Mouse (Mus musculus) kidney, adult 8-10 months (tissue): ENCODE measurements at regions not wholly inside any gene's neighbourhood (a gene's known extent, or its start where the extent isn't known, plus 50 kb on each side); places are given as distances from the start of the nearest gene placed in this dataset.

ENCODE experiments used
- DNase-seq, 2 experiments: peaks; one replicate each; pipeline ENCODE4 v3.0.0; 2022

GRCm38 (mm10) chr6:13305873-13306272 lies 81.1 kb upstream of the Vwde start:
- DNase-seq: no peak

DNA sequence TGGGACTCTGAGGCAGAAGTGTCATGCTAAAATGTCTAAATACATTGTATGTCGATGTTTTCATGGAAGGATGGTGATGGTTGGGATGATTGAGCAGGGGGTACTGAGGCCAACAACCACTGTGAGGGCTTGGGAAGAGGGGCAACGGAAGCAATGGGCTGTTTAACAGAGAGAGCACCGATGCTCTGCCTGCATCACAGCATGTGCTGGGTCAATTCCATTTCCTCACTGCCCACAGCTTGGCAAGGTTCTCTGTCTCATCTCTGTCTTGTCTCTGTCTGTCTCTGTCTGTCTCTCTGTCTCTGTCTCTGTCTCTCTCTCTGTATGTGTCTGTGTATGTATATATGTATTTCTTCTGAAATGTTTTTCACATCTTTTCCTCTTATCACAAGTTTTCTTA lies 73.4 kb upstream of the Vwde start:
- no peak for DNase-seq

DNA sequence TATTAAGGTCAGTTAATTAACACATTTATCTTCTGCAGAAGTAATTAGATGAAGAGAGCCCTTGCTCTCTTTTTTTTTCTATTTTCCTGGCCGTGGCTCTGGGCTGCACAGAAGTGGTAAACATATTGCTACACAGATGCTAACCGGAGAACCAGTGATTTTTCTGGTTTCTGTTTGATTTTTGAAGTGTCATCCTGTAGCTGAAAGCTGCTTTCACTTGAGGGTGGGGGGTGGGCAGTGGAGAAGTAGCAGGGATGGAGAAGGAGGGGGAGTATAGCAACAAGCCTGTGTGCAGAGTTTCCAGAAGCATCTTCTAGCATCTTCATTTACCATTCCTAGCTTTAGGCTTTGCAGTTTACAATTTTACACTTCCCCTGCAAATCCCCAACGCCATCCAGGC lies 72.3 kb upstream of the Vwde start:
- no peak for DNase-seq

DNA sequence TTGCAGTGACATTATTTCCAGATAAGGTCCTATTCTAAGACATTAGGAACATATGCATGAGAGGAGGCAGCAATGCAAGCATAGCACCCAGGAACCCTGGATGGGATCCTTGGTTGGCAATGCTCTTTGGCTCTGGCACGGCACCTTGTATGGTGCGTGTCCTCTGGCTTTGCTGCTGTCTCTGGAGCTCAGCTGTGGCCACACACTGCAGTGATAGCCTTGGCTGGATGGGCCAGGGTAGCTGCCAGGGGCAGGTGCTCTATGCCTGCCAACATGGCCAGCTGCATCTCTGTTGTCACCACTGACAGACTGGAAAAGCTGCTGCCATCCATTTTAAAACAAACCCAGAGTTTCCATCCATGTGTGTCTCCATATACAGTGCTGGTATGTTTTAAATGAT lies 71.3 kb upstream of the Vwde start:
- DNase-seq: no peak

- DNase-seq: no peak
Measured at GRCm38 (mm10) chr6:13294393-13294792, 69.6 kb upstream of the Vwde start.

GRCm38 (mm10) chr6:13288500-13288899 lies 63.7 kb upstream of the Vwde start:
- peak; percentile 11 to 29 for DNase-seq

DNA sequence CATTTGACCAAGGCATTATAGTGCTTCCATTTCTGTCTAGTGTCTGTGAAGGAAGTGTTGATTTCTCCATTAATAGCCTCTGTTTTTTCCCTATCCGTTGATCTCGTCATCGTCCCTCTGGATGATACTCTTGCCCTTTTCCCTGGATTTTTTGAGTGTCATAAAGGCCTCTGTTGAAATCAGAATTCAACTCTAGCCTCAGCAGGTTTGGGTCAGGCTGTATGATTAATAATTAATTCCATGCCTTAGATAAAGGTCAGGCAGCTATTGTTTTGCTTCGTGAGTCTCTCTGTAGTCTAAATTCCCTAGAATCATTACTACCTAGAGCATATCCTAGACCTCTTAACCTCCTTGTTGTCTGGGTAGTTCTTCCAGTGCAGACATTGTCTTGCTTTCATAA lies 63.0 kb upstream of the Vwde start:
- no peak for DNase-seq

DNA sequence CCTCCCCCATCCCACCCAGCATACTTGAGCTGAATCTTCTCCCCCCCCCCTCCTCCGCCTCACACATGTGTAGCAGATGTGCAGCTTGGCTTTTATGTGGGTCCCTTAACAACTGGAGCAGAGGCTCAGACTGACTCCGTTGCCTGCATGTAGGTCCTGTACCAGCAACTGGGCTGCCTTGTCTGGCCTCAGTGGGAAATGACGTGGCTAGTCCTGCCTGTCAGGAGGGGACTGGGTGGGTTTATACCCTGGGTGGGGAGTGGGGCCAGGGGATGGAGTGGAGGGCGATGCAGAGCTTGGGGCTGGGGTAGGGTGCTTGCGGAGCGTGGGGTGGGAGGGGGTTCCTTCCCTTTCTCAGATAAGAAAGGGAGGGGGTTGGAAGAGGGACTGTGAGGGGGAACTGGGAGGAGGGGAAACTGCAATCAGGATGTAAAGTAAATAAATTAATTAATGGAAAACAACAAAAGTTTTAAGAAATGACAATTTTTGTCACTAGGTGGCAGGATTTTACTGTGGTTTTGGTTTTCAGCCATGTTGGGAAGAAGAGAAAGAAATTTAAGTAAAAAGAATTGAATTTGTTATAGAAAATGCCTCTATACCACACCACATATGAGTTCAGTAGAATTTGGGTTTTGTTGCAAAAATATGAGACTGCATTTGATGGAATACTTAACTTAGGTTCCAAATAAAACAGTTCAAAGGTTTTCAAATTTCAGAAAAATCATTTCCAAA lies 61.9 kb upstream of the Vwde start:
- DNase-seq: no peak

GRCm38 (mm10) chr6:13280835-13281234 lies 56.1 kb upstream of the Vwde start:
- peak in 1 of 2 experiments; percentile 4 for DNase-seq
